Mouse (Mus musculus) limb, embryonic 15.5 days (tissue): ENCODE results near the gene Bpgm. TPM values are rescaled to one million over a fixed set of nuclear protein-coding genes. Genes with fewer than 3 reads are reported as not detected.

Source experiments
- ATAC-seq: fragments of 200-750 bp; cut with Nextera tagmentation; 2 replicates; pipeline ENCODE4 v1.8.0; 2017; ENCODE audit warnings: low read depth, moderate TSS enrichment; ENCODE audit not compliant: insufficient number of reproducible peaks, low FRiP score, low TSS enrichment
- H3K27ac ChIP-seq: fragments of 300-500 bp; sonication (generic); 2 replicates; pipeline ENCODE4 v1.5.1; 2015; ENCODE audit warnings: moderate library complexity, mild to moderate bottlenecking, inconsistent platforms
- H3K27me3 ChIP-seq: fragments of 300-500 bp; sonication (generic); 2 replicates; pipeline ENCODE4 v1.6.1; 2015; ENCODE audit warnings: inconsistent platforms
- H3K36me3 ChIP-seq: fragments of 300-500 bp; sonication (generic); 2 replicates; pipeline ENCODE4 v1.6.1; 2015; ENCODE audit warnings: inconsistent platforms
- H3K4me1 ChIP-seq: fragments of 300-500 bp; sonication (generic); 2 replicates; pipeline ENCODE4 v1.6.1; 2015; ENCODE audit warnings: inconsistent platforms
- H3K4me2 ChIP-seq: fragments of 300-500 bp; sonication (generic); 2 replicates; pipeline ENCODE4 v1.6.1; 2015; ENCODE audit warnings: mild to moderate bottlenecking, inconsistent platforms
- H3K4me3 ChIP-seq: fragments of 300-500 bp; sonication (generic); 2 replicates; pipeline ENCODE4 v1.5.1; 2015; ENCODE audit warnings: mild to moderate bottlenecking, inconsistent platforms
- H3K9ac ChIP-seq: fragments of 300-500 bp; sonication (generic); 2 replicates; pipeline ENCODE4 v1.6.1; 2015; ENCODE audit warnings: inconsistent platforms
- H3K9me3 ChIP-seq: fragments of 300-500 bp; sonication (generic); 2 replicates; pipeline ENCODE4 v1.6.1; 2016; ENCODE audit warnings: inconsistent platforms
- WGBS: fragments of 180-500 bp; shearing (Covaris S2); methylation state at CpG from one replicate; pipeline ENCODE4 v1.1.7; 2015; 5-methylcytosine and 5-hydroxymethylcytosine counted together
- polyA plus RNA-seq: library from polyadenylated mRNA; unstranded; fragments of >200 nt; fragmentation: Nextera tagmentation; extraction: Ambion mirVana; gene quantifications from 2 replicates; pipeline ENCODE4 v1.2.1, GENCODE M21; 2015

Bpgm gene
- polyA plus RNA-seq, 1 experiment from 2014 or later = 43.2 TPM

DNA sequence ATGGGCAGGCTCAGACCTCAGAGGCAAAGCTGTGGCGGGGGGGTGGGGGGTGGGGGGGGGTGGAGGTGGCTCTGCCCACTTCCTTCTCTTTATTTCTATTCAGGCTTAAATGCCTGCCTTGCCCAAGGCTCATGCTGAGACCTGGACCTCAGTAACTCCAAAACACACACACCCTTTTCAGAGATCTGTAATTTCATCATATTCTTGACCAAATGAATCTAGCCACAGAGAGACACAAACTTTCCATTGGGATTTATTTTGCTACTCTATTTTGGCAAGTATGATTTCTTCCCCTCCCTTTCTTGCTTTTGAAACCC, 39.7 kb downstream of the Bpgm start:
- no peak overlapping the region for H3K4me3 ChIP-seq
- H3K9me3 ChIP-seq = no peaks in the 10 kb centered on the region
- H3K27ac ChIP-seq = peak overlapping the region; percentile 81
- H3K9ac ChIP-seq = no peak overlapping the region
- H3K4me2 ChIP-seq = no peak overlapping the region
- WGBS = 42% methylated on average over 1 of the region's 1 CpGs
- no peaks in the 10 kb centered on the region for H3K36me3 ChIP-seq
- no peaks in the 10 kb centered on the region for H3K27me3 ChIP-seq
- peak; percentile 45 for ATAC-seq
- peaks cover 33% of the 10 kb centered on the region for H3K4me1 ChIP-seq

DNA sequence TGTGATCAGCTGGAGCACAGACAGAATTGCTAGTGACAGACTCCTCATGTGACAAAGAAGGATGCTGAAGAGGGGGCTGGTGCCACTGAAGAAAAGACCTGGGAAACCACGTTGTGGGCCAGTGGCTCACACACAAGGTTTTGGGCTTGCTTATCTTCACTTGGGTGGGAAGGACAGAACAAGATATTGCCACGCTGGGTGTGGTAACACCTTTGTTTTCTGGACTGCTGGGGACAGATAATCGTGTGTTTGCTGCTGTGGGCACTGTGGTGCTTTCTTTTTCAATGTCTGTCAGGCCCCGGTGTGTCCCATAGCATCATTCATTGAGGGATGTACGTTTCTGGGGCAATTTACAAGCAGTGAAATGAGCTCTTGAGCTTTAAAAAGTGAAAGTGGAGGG, 41.7 kb downstream of the Bpgm start:
- Histone ChIP-seq H3K4me2 (no peak overlapping the region), H3K9me3 (no peaks in the 10 kb centered on the region), H3K36me3 (no peaks in the 10 kb centered on the region), H3K4me3 (no peak overlapping the region), H3K27me3 (no peaks in the 10 kb centered on the region), H3K27ac (no peak overlapping the region), H3K4me1 (peaks cover 40% of the 10 kb centered on the region), H3K9ac (no peak overlapping the region)
- no peak for ATAC-seq
- WGBS = 68% methylated on average over 5 of the region's 5 CpGs

DNA sequence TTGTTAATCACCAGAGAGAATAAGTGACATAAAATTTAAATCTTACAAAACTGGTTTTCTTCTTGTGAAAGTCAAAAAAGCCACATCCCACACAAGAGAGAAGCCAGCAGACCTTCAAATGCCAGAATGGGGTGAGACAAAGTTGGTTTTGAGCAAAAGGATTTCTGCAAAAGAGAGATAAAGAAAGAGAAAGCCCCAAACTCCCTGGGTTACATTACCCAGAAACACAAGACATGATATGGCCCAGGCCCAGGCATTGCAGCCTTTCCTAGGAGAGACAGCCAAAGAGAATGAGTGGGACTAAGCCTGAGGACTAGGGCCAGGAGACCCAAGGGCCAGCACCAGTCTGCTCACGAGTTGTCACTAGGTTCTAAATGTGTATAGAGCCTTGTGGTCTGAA, 43.1 kb downstream of the Bpgm start:
- Histone ChIP-seq H3K36me3 (no peaks in the 10 kb centered on the region), H3K4me1 (peaks cover 40% of the 10 kb centered on the region), H3K9ac (no peak overlapping the region), H3K4me2 (no peak overlapping the region), H3K4me3 (no peak overlapping the region), H3K9me3 (no peaks in the 10 kb centered on the region), H3K27ac (no peak overlapping the region), H3K27me3 (no peaks in the 10 kb centered on the region)
- ATAC-seq = no peak
- 77% methylated on average over 1 of the region's 1 CpGs for WGBS

DNA sequence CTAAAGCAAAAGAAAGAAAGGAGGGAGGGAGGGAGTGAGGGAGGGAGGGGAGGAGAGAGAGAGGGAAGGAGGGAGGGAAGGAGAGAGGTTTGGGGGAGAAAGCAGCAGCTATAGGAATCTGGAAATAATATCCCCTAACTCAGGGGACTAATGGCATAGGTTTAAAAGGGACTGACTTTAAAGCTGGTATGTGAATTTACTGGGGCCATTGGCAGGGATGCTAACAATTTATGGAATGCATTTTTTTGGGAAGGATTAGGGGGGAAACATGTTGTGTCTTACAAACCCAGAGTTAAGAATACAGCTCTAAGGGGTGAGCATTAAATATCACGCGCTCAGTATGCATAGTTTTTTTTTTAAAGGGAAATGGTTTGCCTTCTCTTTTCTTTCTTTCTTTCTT, 44.5 kb downstream of the Bpgm start:
- H3K27ac ChIP-seq = peak overlapping the region; percentile 75; the same call in 1 of the 2 replicates
- 8% methylated on average over 2 of the region's 2 CpGs for WGBS
- no peak overlapping the region for H3K4me2 ChIP-seq
- no peaks in the 10 kb centered on the region for H3K9me3 ChIP-seq
- H3K4me3 ChIP-seq = no peak overlapping the region
- no peaks in the 10 kb centered on the region for H3K36me3 ChIP-seq
- H3K27me3 ChIP-seq = no peaks in the 10 kb centered on the region
- no peak overlapping the region for H3K9ac ChIP-seq
- ATAC-seq = peak; percentile 42; the same call in 1 of the 2 replicates
- peaks cover 29% of the 10 kb centered on the region for H3K4me1 ChIP-seq

GRCm38 (mm10) chr6:34520912-34521311, 44.9 kb downstream of the Bpgm start:
- 10% methylated on average over 6 of the region's 6 CpGs for WGBS
- H3K4me2 ChIP-seq = no peak overlapping the region

GRCm38 (mm10) chr6:34523476-34523875, 47.5 kb downstream of the Bpgm start:
- Histone ChIP-seq H3K9ac (no peak overlapping the region), H3K4me1 (peaks cover 19% of the 10 kb centered on the region; the same call in 1 of the 2 replicates), H3K27ac (no peak overlapping the region), H3K27me3 (no peaks in the 10 kb centered on the region), H3K4me2 (no peak overlapping the region), H3K4me3 (no peak overlapping the region), H3K36me3 (no peaks in the 10 kb centered on the region), H3K9me3 (no peaks in the 10 kb centered on the region)
- ATAC-seq = no peak
- 75% methylated on average over 5 of the region's 5 CpGs for WGBS

More at GRCm38 (mm10) chr6:34520912-34521311, 44.9 kb downstream of the Bpgm start:
- no peaks in the 10 kb centered on the region for H3K27me3 ChIP-seq
- H3K4me3 ChIP-seq = no peak overlapping the region
- ATAC-seq = no peak
- no peaks in the 10 kb centered on the region for H3K36me3 ChIP-seq
- H3K9me3 ChIP-seq = no peaks in the 10 kb centered on the region
- H3K4me1 ChIP-seq = peaks cover 26% of the 10 kb centered on the region
- H3K27ac ChIP-seq = peak overlapping the region; percentile 74
- no peak overlapping the region for H3K9ac ChIP-seq

GRCm38 (mm10) chr6:34525499-34525924, 49.5 kb downstream of the Bpgm start:
- H3K27ac ChIP-seq = no peak overlapping the region

DNA sequence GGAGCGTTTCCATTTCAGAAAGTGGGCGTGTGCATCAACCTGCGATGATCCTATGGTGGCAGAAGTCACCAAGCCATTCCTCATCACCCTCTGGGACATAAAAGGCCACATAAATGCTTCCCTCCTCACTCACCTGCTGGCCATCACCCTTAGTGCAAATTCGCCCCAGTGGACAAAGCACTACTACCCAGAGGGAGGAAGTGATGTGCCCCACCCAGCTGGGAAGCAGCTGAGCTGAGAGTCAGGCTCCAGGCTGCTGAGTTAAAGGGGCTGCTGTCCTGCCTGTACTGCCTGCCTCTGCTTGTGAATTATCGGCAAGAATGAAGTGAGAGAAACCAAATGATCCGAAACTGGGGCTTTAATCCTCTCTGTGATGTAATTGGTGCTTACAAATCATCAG, 49.9 kb downstream of the Bpgm start:
- Histone ChIP-seq H3K4me1 (peaks cover 8% of the 10 kb centered on the region; the same call in 1 of the 2 replicates), H3K4me3 (no peak overlapping the region), H3K4me2 (no peak overlapping the region), H3K27ac (no peak overlapping the region), H3K9me3 (no peaks in the 10 kb centered on the region), H3K36me3 (no peaks in the 10 kb centered on the region), H3K9ac (no peak overlapping the region), H3K27me3 (no peaks in the 10 kb centered on the region)
- no peak for ATAC-seq
- WGBS = 54% methylated on average over 6 of the region's 6 CpGs

More at GRCm38 (mm10) chr6:34525499-34525924, 49.5 kb downstream of the Bpgm start:
- Histone ChIP-seq H3K4me2 (no peak overlapping the region), H3K27me3 (no peaks in the 10 kb centered on the region), H3K36me3 (no peaks in the 10 kb centered on the region), H3K4me3 (no peak overlapping the region), H3K9me3 (no peaks in the 10 kb centered on the region), H3K4me1 (peaks cover 10% of the 10 kb centered on the region; the same call in 1 of the 2 replicates), H3K9ac (no peak overlapping the region)
- ATAC-seq = no peak
- 93% methylated on average over 1 of the region's 1 CpGs for WGBS

DNA sequence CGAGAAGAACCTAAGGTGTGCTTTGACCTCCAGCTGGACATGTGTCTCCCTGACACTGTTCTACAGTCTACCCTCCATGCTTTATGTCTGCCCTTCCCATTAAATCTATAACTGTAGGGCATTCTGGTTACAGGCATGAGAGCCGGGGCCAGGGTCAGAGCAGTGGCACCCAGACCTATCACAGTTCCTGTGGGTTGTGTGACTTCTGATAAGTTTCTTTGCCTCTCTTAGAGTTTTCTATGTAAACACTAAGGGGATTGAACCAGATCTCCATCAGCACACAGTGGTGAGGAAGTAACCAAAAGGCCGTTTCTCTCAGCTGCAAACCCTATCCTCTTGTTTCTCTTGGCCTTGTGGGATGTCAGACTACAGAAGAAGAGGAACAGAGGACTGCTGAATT, 50.4 kb downstream of the Bpgm start:
- Histone ChIP-seq H3K27ac (no peak overlapping the region), H3K9me3 (no peaks in the 10 kb centered on the region), H3K36me3 (no peaks in the 10 kb centered on the region), H3K9ac (no peak overlapping the region), H3K4me3 (no peak overlapping the region), H3K4me2 (no peak overlapping the region), H3K27me3 (no peaks in the 10 kb centered on the region), H3K4me1 (peaks cover 4% of the 10 kb centered on the region; the same call in 1 of the 2 replicates)
- WGBS = 72% methylated on average over 3 of the region's 3 CpGs
- no peak for ATAC-seq

- Histone ChIP-seq H3K9ac (no peak overlapping the region), H3K27me3 (no peaks in the 10 kb centered on the region), H3K27ac (no peak overlapping the region), H3K9me3 (no peaks in the 10 kb centered on the region), H3K36me3 (no peaks in the 10 kb centered on the region), H3K4me2 (no peak overlapping the region), H3K4me3 (no peak overlapping the region), H3K4me1 (no peaks in the 10 kb centered on the region)
- ATAC-seq = no peak
- WGBS = 87% methylated on average over 2 of the region's 2 CpGs
Observed at GRCm38 (mm10) chr6:34528131-34528530, 52.1 kb downstream of the Bpgm start.

GRCm38 (mm10) chr6:34529992-34530391, 54.0 kb downstream of the Bpgm start:
- 59% methylated on average over 3 of the region's 3 CpGs for WGBS
- Histone ChIP-seq H3K27me3 (no peaks in the 10 kb centered on the region), H3K27ac (no peak overlapping the region), H3K9me3 (no peaks in the 10 kb centered on the region), H3K36me3 (no peaks in the 10 kb centered on the region), H3K4me2 (no peak overlapping the region), H3K4me3 (no peak overlapping the region), H3K4me1 (no peaks in the 10 kb centered on the region), H3K9ac (no peak overlapping the region)
- ATAC-seq = no peak

GRCm38 (mm10) chr6:34533055-34533454, 57.0 kb downstream of the Bpgm start:
- Histone ChIP-seq H3K4me1 (peaks cover 3% of the 10 kb centered on the region; the same call in 1 of the 2 replicates), H3K9ac (no peak overlapping the region), H3K9me3 (no peaks in the 10 kb centered on the region), H3K27me3 (no peaks in the 10 kb centered on the region), H3K36me3 (no peaks in the 10 kb centered on the region), H3K27ac (no peak overlapping the region), H3K4me2 (no peak overlapping the region), H3K4me3 (no peak overlapping the region)
- no peak for ATAC-seq
- 88% methylated on average over 1 of the region's 1 CpGs for WGBS

DNA sequence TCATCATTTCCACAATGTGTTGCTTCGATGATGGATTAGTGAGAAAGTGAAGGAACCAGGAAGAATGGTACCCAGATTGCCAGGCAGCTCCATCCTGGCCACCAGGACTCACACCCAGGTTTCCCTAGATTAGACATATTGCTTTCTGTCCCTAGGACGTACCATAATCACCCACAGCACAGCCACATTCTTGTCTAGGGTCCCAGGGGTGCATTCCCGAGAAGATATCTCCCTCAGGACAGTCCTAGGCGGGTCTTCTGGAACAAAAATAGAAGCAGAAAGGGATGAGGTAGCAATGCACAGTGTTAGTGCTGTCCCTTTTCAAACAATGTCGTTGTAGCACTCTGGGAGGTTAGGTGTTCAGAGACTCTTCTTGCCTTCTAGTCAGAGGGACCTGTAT, 57.9 kb downstream of the Bpgm start:
- ATAC-seq = no peak
- H3K4me2 ChIP-seq = no peak overlapping the region
- H3K4me1 ChIP-seq = peaks cover 3% of the 10 kb centered on the region; the same call in 1 of the 2 replicates
- H3K4me3 ChIP-seq = no peak overlapping the region
- no peak overlapping the region for H3K9ac ChIP-seq
- H3K27me3 ChIP-seq = no peaks in the 10 kb centered on the region
- H3K27ac ChIP-seq = no peak overlapping the region
- no peaks in the 10 kb centered on the region for H3K36me3 ChIP-seq
- WGBS = 62% methylated on average over 5 of the region's 5 CpGs
- H3K9me3 ChIP-seq = no peaks in the 10 kb centered on the region
